Mouse (Mus musculus) central nervous system, embryonic 14 days (tissue): ENCODE data around the gene Hist3h2ba. TPM values are rescaled to one million over a fixed set of nuclear protein-coding genes. Genes with fewer than 3 reads are reported as not detected.

Experiments used
- polyA plus RNA-seq: library from polyadenylated mRNA; depleted of rRNA; stranded (reverse); fragments of >200 nt; gene quantifications from 2 replicates; pipeline ENCODE4 v1.2.3, GENCODE M21; 2012; rRNA removed

Gene Hist3h2ba
- polyA plus RNA-seq = 589 and 846 TPM in 2 replicates

DNA sequence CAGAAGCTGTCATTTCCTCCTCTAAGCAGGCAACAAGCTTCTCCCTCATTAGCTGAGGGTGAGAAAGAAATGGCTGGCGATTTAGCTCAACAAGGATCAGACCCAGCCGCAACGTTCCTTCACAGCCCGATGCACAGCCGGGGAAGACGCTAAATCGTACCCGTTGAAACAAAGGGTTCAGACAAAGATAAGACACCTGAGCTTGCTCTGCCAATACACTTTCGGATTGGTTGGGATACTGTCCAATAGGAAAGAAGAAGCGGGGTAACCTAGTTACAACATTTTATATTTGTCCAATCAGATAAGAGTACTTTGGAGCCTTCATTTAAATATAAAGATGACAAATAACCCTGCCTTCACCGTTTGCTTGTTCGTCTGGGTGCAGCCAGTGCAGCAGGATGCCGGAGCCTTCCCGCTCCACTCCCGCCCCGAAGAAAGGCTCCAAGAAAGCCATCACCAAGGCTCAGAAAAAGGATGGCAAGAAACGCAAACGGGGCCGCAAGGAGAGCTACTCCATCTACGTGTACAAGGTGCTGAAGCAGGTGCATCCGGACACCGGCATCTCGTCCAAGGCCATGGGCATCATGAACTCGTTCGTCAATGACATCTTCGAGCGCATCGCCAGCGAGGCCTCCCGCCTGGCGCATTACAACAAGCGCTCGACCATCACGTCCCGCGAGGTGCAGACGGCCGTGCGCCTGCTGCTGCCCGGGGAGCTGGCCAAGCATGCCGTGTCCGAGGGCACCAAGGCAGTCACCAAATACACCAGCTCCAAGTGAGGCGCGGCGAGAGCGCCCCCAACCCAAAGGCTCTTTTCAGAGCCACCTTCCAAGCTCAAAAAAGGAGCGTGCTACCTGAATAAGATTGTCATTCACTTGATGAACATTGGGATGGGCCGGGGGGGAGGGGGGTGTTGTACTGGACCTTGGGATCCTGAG is at the start of gene Hist3h2ba:
TSS of gene Hist3h2ba (plus strand) at position 379 of the 938 bp plus-strand sequence.

DNA sequence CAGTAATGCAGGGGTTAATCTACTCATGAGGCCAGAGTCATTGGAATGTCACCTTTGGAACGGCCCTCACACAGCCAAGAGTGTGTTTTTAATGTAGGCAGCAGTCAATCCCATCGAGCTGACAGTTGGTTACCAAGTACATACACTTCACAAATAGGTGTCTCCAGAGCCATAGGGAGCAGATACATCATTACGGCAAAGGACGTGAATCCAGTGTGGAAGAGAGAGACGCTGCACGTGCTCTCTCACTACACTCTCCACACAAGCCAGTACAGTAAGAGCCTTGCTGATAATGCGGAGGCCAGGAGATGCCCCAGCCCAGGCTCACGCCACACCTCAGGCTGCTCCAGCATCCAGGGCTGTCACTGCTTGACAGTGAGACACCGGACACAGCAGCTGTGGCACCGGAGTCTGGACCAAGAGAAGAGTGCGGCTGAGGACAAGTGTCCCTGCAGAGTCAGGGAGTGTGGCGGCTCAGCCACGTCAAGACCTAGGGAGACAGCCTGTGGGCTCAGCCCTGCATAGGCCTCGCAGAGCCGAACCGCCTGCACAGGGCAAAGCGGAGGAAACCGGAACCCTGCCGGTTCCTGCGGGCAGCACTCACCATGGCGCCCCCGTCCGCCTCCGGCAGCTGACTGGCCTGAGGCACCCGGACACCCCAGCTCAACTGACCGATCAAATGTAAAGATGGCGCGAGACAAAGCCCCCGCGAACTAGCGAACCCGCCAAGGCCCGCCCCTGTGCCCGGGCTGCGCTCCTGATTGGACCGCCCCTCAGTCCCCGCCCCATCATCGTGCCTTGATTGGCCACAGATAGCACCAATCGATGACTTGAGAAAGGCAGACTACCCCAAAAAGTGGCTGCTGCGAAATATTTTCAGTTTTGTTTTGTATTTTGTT is 45.0 kb upstream of the Hist3h2ba start, which contains the start of gene Zfp39:
TSS of gene Zfp39 (minus strand) at position 715 of the 899 bp plus-strand sequence.

DNA sequence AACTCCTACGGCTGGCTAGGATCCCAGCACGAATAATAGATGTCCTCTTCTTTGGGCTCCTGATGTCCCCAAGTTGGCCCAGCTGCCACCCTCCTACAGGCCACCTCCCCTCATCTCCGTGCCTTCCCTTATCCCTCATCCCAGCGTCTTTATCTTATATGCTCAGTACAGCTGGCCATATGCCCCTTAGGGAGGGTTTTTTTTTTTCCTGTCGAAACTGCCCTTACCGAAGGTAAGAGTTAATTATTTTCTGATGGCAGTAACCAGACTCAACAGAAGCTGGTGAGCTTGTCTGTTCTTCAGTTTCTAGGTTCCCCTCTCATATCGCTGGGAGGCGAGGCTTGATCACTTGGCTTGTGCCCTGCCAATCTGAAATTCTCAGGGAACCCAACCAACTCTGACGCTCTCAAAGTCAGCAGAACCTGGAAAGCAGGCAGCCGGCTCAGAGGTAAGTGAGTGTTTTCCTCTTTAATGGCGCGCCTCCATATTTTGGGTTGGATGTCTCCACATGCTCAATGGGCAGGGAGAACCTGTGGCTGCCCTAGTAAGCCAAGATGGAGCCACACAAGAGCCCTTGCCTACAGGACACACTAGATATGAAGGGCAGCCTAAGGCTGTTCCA is 30.9 kb upstream of the Hist3h2ba start, which contains the start of gene Btnl10:
TSS of gene Btnl10 (plus strand) at position 164 of the 622 bp plus-strand sequence.

DNA sequence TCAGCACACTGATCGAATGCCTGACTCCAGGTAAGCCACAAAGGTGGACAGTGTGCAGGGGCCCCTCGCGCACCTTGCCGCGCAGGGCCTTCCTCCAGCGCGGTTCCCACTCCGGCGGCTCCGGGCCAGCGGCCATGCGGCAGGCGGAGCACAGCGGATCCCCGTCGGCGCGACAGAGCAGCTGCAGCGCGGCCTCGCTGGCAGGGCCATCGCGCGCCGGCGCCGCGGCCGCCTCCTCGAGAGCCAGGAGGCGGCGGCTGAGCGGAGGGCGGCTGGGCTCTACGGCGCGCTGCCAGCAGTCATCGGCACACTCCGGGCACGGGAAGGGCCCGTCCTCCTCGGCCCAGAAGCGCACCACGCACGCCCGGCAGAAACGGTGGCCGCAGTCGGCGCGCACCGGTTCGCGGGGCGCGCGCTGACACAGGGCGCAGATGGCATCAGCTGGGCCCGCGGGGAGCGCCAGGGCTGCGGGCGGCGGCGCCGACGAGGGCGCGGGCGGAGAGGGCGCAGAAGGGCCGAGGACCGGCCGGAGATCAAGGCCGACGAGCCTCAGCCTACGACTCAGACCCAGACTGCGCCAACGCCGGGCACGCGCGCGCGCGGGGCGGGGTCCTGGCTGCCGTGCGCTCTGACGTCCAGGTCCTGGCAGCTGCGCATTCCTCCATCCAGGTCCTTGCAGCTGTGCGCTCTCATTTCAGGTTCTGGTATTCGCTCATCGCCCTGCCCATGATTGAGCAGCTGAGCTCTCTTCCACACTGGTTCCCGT is 10.2 kb upstream of the Hist3h2ba start, which contains the start of gene Rnf187:
TSS of gene Rnf187 (minus strand) at position 595 of the 766 bp plus-strand sequence.

DNA sequence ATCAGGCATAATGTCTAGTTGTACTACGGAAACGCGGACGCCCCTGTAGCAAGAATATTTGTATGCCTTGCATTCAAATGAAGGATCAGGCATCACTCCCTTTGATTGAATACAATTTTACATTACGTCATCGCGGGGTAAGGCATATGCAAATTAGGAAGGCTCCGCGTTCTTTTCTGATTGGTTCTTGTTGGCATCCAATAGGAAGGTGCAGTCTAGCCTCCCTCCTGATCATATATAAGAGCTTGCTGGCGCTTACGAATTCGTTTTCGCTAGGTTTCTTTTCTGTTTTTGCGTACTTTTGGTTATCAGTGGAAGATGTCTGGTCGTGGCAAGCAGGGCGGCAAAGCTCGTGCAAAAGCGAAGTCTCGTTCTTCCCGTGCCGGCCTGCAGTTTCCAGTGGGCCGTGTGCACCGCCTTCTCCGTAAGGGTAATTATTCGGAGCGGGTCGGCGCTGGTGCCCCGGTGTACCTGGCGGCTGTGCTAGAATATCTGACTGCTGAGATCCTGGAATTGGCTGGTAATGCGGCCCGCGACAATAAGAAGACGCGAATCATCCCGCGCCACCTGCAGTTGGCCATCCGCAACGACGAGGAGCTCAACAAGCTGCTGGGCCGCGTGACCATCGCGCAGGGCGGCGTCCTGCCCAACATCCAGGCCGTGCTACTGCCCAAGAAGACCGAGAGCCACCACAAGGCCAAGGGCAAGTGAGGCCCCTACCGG is 5.9 kb downstream of the Hist3h2ba start, which contains the start of the genes Hist3h2a and Trim17:
TSS of gene Hist3h2a (plus strand) at position 266 of the 723 bp plus-strand sequence.
TSS of gene Trim17 (plus strand) at position 266 of the 723 bp plus-strand sequence.

DNA sequence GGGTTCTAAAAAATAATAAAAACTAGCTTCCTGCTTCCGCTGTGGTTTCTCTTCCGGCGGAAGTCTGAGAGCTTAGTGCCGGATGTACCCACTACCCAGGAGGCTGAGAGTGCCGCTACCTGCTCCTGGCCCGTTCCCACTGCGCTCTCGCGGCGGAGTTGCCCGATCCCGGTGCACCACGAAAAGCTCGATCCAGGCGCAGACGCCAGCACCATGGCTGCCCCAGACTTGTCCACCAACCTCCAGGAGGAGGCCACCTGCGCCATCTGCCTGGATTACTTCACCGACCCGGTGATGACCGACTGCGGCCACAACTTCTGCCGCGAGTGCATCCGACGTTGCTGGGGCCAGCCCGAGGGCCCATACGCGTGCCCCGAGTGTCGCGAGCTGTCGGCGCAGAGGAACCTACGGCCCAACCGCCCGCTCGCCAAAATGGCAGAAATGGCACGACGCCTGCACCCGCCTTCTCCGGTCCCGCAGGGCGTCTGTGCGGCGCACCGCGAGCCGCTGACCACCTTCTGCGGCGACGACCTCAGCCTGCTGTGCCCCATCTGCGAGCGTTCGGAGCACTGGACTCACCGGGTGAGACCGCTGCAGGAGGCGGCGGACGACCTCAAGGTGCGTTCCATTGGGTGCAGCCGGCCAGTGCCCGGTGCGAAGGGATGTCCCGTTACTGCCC is 29.4 kb downstream of the Hist3h2ba start, which contains the start of gene Trim11:
TSS of gene Trim11 (plus strand) at position 67 of the 679 bp plus-strand sequence.

Other genes starting within 250 kb of the Hist3h2ba start
- not detected in 2 replicates for gene Olfr319, start 249.8 kb upstream of the Hist3h2ba start, polyA plus RNA-seq
- gene Olfr318, start 224.9 kb upstream of the Hist3h2ba start, polyA plus RNA-seq = not detected in 2 replicates
- 0.16 and 0.28 TPM in 2 replicates for gene Olfr317, start 209.7 kb upstream of the Hist3h2ba start, polyA plus RNA-seq
- gene Olfr316, start 196.2 kb upstream of the Hist3h2ba start, polyA plus RNA-seq = not detected in 2 replicates
- gene Olfr315, start 175.7 kb upstream of the Hist3h2ba start, polyA plus RNA-seq = not detected in 2 replicates
- gene Olfr314, start 166.0 kb upstream of the Hist3h2ba start, polyA plus RNA-seq = not detected in 2 replicates
- gene Fam183b, start 147.0 kb upstream of the Hist3h2ba start, polyA plus RNA-seq = 2.4 and 3.0 TPM in 2 replicates
- gene Olfr313, start 133.9 kb upstream of the Hist3h2ba start, polyA plus RNA-seq = not detected in 2 replicates
- gene Olfr312, start 119.7 kb upstream of the Hist3h2ba start, polyA plus RNA-seq = not detected in 2 replicates
- gene Olfr311, start 109.7 kb upstream of the Hist3h2ba start, polyA plus RNA-seq = not detected in 2 replicates
- 27.6 and 31.1 TPM in 2 replicates for gene Gm12258, start 101.8 kb upstream of the Hist3h2ba start, polyA plus RNA-seq
- 9.6 and 10.4 TPM in 2 replicates for gene 2810021J22Rik, start 81.7 kb upstream of the Hist3h2ba start, polyA plus RNA-seq
- 5.4 and 5.7 TPM in 2 replicates for gene Zfp39, start 44.7 kb upstream of the Hist3h2ba start, polyA plus RNA-seq
- gene Btnl10, start 31.0 kb upstream of the Hist3h2ba start, polyA plus RNA-seq = 0.02 and 0.04 TPM in 2 replicates
- 468 and 484 TPM in 2 replicates for gene Rnf187, start 10.0 kb upstream of the Hist3h2ba start, polyA plus RNA-seq
- 100 and 126 TPM in 2 replicates for gene Hist3h2a, start 5.8 kb downstream of the Hist3h2ba start, polyA plus RNA-seq
- 1.8 and 1.9 TPM in 2 replicates for gene Trim17, start 5.8 kb downstream of the Hist3h2ba start, polyA plus RNA-seq
- 29.6 and 30.8 TPM in 2 replicates for gene Trim11, start 29.2 kb downstream of the Hist3h2ba start, polyA plus RNA-seq
- gene Obscn, start 187.5 kb downstream of the Hist3h2ba start, polyA plus RNA-seq = 0.74 and 2.6 TPM in 2 replicates
- gene Iba57, start 214.8 kb downstream of the Hist3h2ba start, polyA plus RNA-seq = 6.6 and 6.9 TPM in 2 replicates
- 0.64 and 0.93 TPM in 2 replicates for gene Gjc2, start 234.3 kb downstream of the Hist3h2ba start, polyA plus RNA-seq
- 138 and 152 TPM in 2 replicates for gene Guk1, start 243.3 kb downstream of the Hist3h2ba start, polyA plus RNA-seq